Mouse (Mus musculus) embryonic stem cell, embryonic (primary cell): ENCODE results near the gene Nuak1.

Experiments used
- CTCF ChIA-PET, 4 experiments: fragments of 300-600 bp in 2 of 4; fragments of 350-600 bp in 2 of 4; sonication (Branson Sonifier 250); formaldehyde crosslinking; loops; one replicate each; lab custom pipeline; 2022; ENCODE audit warnings: inconsistent platforms in 2 of 4; lab: Charles Lee
- POLR2A ChIA-PET, 4 experiments: fragments of 300-600 bp in 2 of 4; fragments of 350-600 bp in 2 of 4; sonication (Branson Sonifier 250); formaldehyde crosslinking; loops; one replicate each; lab custom pipeline; 2022; ENCODE audit warnings: antibody characterized with exemption in 4 of 4, inconsistent platforms in 1 of 4; lab: Charles Lee

Gene Nuak1

GRCm38 (mm10) chr10:84433193-84433801, 7.1 kb downstream of the Nuak1 start:
- ChIA-PET POLR2A (interaction anchor here in 1 of 4 experiments (0.7 kb wide), 1 partner anchor 61 kb away, joined by 5 read pairs; no protein-coding TSS in a partner anchor), CTCF (interaction anchor here in 2 of 4 experiments (0.6 kb wide), 2 partner anchors 63 to 1105 kb away, joined by 10 to 11 read pairs; no protein-coding TSS in a partner anchor)

DNA sequence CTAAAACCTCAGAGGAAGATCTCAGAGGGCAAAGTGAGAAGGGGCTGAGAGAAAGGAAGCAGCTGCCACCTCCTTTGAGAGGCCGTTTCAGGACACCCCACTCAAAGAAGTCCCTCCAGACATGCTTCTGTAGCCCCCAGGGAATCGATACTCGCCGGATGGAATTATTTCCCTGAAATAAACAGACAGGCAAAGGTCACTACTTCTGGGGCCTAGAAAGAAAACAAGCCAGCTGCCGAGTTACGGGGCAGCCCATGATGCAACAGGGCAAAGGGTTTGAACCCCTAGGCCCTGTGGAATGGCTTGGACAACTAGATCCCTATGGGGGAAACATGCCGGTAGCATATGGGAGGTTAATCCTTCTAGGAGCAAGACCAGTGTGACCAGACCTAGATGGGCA, 16.0 kb downstream of the Nuak1 start:
- POLR2A ChIA-PET = interaction anchor here in 1 of 4 experiments (1.9 to 2.5 kb wide), 2 partner anchors 8 to 13 kb away, joined by 5 to 7 read pairs; no protein-coding TSS in a partner anchor

DNA sequence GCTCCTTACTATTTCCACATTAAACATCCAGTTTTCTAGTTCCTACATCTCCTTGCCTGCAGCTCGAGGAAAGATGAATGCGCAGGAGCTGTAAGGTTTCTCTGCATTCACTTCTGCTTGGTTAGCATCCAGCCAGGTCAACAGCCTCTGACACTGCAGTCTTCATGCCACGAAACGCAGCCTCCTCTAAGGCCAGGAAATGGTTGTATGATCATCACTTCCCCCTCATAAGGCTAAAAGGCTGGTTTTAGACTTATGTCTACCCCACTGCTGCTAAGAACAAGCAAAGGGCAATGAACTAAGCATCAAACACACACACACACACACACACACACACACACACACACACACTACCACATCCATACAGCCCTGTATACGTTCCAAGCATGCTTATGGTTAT, 16.5 kb downstream of the Nuak1 start:
- ChIA-PET POLR2A (interaction anchor here in 1 of 4 experiments (2.5 kb wide), 1 partner anchor 14 kb away, joined by 7 read pairs; no protein-coding TSS in a partner anchor), CTCF (no interaction called here)

More for the DNA sequence above, 16.0 kb downstream of the Nuak1 start:
- CTCF ChIA-PET = interaction anchor here in 3 of 4 experiments (0.5 to 1.5 kb wide), 3 partner anchors 13 kb away, joined by 3 to 5 read pairs (median 4); no protein-coding TSS in a partner anchor

DNA sequence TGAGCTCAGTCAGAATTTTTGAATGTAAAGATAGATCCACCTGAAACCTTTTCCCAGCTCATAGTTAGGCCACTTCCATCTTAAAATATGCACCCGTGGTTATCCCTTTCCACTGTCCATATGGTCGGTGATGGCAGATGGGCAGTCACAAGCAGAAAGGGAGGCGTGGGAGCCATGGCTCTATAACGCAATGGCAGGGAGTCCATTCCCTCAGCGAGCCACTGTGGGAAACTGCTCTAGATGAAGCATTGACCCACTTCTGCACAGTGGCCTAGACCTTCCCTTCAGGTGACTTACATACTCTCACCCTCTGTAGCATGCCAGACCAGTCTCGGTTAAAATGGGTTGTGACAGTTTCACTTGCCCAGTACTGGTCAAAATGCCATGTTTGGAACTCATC, 19.8 kb downstream of the Nuak1 start:
- CTCF ChIA-PET = no interaction called here
- POLR2A ChIA-PET = no interaction called here

- ChIA-PET POLR2A (interaction anchor here in 3 of 4 experiments (0.6 to 1.8 kb wide), 18 partner anchors 10 to 685 kb away, joined by 3 to 12 read pairs (median 4); no protein-coding TSS in a partner anchor), CTCF (interaction anchor here in 3 of 4 experiments (0.5 to 2.5 kb wide), 4 partner anchors 19 to 642 kb away, joined by 3 to 8 read pairs (median 4); no protein-coding TSS in a partner anchor)
Measured at GRCm38 (mm10) chr10:84418421-84418820, 22.0 kb downstream of the Nuak1 start.

GRCm38 (mm10) chr10:84416752-84417151, 23.6 kb downstream of the Nuak1 start:
- CTCF ChIA-PET = interaction anchor here in 1 of 4 experiments (2.5 kb wide), 1 partner anchor 21 kb away, joined by 8 read pairs; no protein-coding TSS in a partner anchor
- POLR2A ChIA-PET = interaction anchor here in 3 of 4 experiments (1.0 to 1.8 kb wide), 5 partner anchors 9 to 31 kb away, joined by 3 to 7 read pairs (median 3); no protein-coding TSS in a partner anchor

DNA sequence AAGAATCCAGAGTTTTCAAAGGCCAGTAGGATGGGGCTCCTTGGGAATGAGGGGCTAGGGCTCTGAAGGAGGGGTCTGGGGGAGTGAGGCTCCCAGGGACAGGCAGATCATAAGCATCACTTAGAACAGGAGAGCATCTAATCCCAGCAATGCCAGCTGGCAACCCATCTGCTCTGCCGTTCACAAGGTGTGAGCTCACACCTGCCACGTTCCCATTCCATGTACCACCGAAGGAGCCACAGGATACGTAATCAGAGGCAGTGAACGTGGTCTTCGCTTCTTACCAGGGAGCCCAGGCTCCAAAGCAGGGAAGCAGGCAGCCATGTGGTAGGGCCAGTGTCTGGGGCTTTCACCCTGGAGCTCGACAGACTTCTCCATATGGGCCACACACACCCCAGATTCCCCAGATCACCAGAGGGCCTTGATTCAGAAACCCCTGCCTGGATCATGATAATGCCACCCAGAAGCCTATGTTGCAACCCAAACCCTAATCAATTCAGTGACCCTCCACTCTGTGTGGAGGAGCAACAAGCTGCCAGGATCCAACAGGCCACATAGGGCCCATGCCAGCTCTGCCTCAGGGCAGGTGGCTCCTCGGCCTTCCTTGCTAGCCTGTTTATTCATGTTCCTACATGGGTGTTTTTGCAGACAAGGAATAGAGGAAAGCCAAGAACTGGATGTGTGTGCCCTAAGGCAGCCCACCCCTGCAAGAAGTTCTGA, 25.3 kb downstream of the Nuak1 start:
- ChIA-PET POLR2A (interaction anchor here in 1 of 4 experiments (0.7 kb wide), 2 partner anchors 15 to 28 kb away, joined by 3 to 4 read pairs; no protein-coding TSS in a partner anchor), CTCF (no interaction called here)

DNA sequence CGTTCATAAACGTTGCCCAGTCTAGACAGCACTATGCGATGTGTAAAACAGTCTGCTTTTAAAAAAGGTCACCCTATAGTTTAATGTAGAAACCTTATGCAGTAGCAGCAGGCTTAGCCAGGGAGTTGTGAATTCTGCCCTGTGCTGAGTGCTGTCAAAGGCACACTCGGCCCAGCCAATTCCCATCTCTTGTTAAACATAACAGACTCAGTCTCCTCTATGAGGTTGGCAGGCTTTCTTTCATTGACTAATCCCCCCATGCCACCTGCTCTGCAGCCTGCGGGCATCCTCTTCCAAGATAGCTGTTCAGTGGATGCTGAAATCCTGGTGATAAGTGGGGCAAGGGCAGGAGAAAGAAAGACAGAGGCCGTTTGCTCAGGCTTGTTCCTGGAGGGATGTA, 27.1 kb downstream of the Nuak1 start:
- POLR2A ChIA-PET = interaction anchor here in 1 of 4 experiments (1.3 kb wide), 1 partner anchor 15 kb away, joined by 3 read pairs; no protein-coding TSS in a partner anchor
- CTCF ChIA-PET = no interaction called here

DNA sequence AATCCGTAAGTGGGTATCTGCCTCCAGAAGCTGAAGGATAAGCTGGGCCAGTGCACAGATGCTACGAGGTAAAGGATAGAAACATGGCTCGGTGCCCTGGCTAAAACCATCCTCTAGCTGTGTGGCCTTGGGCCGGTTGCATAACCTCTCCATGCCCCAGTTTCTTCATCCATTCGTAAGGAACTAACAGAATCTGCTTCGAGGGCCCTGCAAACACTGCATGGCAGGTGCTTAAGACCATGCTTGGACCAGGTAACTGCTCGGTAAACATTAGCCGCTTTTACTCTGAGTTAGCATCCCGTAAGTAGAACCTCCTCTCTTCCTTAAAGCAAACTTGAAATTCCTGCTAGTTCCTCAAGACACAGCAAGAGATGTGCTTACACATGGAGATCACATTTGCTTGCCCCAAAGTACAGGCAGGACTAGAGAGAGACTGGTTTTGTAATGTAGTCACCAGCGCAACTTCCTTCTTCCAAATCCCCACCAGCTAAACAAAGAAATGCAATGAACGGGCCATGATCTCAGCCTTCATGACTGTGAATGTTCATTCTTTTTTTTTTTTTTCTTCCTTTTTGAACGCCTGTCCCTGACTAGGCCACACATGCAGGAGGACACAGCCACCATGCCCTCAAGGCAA, 28.0 kb downstream of the Nuak1 start:
- CTCF ChIA-PET = no interaction called here
- POLR2A ChIA-PET = interaction anchor here in 1 of 4 experiments (0.6 kb wide), 1 partner anchor 98 kb away, joined by 4 read pairs; no protein-coding TSS in a partner anchor

DNA sequence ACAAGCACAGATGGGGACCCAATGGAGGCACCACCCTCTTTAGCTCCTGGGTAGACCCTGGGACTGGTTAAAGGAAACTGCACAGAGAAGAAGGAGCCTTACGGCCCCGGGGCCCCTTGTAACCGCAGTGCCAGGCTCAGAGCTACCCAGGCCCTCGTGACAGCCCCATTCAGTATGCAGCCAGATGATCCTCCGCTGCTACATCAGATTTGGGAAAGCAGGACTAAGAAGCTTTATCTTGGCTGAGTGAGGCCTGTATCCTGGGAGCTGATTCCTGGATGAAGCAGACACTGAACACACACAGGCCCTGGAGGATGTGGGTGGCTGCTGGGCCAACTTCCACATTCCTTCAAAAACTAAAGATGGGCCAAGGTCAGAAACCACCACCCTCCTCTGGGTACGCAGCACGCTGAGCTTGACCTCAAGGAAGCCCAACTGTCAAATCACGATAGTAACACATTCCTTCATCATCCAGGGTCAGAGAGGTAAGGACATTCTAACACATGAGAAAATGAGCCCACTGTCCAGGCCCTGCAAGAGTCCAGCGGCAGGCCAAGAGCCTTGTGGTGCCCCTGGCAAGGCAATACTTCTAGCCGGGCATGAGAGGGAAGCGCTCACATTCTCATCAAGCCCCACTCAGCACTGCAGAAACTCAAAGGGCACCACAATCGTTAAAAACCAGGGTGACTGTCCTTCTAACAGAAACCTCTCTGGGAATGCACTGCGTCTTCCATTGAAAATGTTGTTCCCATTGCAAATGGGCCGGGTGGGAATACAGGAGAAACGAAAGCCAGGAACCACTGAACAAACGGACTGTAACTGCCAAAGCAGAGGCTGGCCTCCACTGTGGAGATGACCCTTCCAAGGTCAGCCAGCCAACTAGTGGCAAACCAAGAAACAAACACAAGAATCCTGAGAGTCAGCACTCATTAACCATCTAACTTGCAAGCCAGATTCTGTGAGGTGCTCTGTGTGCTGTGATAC, 29.0 kb downstream of the Nuak1 start:
- POLR2A ChIA-PET = interaction anchor here in 1 of 4 experiments (0.6 to 0.8 kb wide), 2 partner anchors 14 to 436 kb away, joined by 3 to 7 read pairs; no protein-coding TSS in a partner anchor
- CTCF ChIA-PET = no interaction called here

GRCm38 (mm10) chr10:84408965-84409660, 31.3 kb downstream of the Nuak1 start:
- ChIA-PET POLR2A (interaction anchor here in 2 of 4 experiments (0.7 to 1.4 kb wide), 2 partner anchors 22 to 692 kb away, joined by 3 read pairs; no protein-coding TSS in a partner anchor), CTCF (interaction anchor here in 1 of 4 experiments (0.6 kb wide), 1 partner anchor 140 kb away, joined by 3 read pairs; no protein-coding TSS in a partner anchor)

GRCm38 (mm10) chr10:84405135-84405776, 35.1 kb downstream of the Nuak1 start:
- ChIA-PET CTCF (no interaction called here), POLR2A (interaction anchor here in 2 of 4 experiments (0.7 to 1.8 kb wide), 2 partner anchors 12 to 13 kb away, joined by 3 to 7 read pairs; no protein-coding TSS in a partner anchor)

DNA sequence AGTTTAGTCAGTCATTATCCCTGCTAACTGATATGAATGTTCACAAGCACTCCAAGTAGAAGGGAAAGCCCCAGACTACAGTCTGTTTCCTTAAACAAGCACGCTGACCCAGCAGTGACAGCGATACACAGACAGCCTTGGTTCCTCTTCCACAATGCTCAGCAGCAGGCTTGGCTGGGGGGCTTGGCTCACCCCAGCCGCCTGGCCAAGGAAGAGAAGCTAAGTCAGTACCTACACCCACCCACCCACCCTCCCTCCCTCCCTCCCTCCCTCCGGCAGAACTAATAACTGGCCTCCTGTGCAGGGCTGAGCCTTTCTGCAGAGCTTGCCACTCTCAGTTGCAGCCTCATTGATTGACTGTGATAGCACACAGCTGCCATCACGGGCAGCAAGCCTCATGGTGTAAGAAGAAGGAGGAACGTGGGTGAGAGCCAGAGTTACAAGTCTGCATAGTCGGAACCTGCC, 38.5 kb downstream of the Nuak1 start:
- POLR2A ChIA-PET = interaction anchor here in 1 of 4 experiments (0.8 kb wide), 1 partner anchor 17 kb away, joined by 3 read pairs; no protein-coding TSS in a partner anchor
- CTCF ChIA-PET = no interaction called here

DNA sequence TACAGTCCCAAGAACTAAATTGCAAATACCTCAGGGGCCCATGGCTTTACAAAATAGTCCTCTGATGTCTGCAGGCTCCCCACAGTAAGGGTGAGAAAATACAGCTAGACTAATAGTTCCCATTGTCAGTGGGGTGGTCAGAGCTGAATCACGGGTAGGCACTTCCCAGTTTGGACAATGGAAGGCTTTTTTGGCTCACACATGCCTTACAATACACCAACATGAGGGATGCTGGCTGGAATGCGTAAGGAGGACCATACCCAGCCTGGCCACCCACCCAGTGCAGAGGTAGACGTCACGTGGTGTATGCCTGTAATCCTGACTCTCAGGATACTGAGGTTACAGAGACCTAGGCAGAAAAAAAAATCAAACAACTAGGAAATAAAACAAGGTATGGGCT, 39.2 kb downstream of the Nuak1 start:
- CTCF ChIA-PET = no interaction called here

GRCm38 (mm10) chr10:84400037-84400681, 40.2 kb downstream of the Nuak1 start:
- CTCF ChIA-PET = no interaction called here
- POLR2A ChIA-PET = no interaction called here

More for the DNA sequence above, 39.2 kb downstream of the Nuak1 start:
- POLR2A ChIA-PET = no interaction called here

- POLR2A ChIA-PET = no interaction called here
- CTCF ChIA-PET = no interaction called here
Measured at GRCm38 (mm10) chr10:84397276-84397675, 43.1 kb downstream of the Nuak1 start.
